Mouse (Mus musculus) forebrain, embryonic 11.5 days (tissue): ENCODE results near the gene Hormad1. TPM values are rescaled to one million over a fixed set of nuclear protein-coding genes. Genes with fewer than 3 reads are reported as not detected.
A peak's percentile ranks its signal among the peaks of the same experiment; 100 is the strongest.
"Not testable (repeated sequence)": the region's sequence is repeated elsewhere in the genome, so short reads cannot be mapped to it uniquely, and the experiment has no call there.

Source experiments
- ATAC-seq: fragments of 200-750 bp; cut with Nextera tagmentation; replicated peaks from 2 replicates; pipeline ENCODE4 v1.8.0; 2017; ENCODE audit warnings: moderate TSS enrichment; ENCODE audit not compliant: low FRiP score
- DNase-seq: peaks from one replicate; pipeline ENCODE4 v3.0.0-alpha.2; 2017; ENCODE audit warnings: low spot score
- H3K27ac ChIP-seq: fragments of 300-500 bp; sonication (generic); 2 replicates; pipeline ENCODE4 v1.5.1; 2014; ENCODE audit warnings: low read depth, low read length
- H3K27me3 ChIP-seq: fragments of 300-500 bp; sonication (generic); 2 replicates; pipeline ENCODE4 v1.6.1; 2014; ENCODE audit warnings: mild to moderate bottlenecking, low read length, mixed read lengths; ENCODE audit not compliant: control insufficient read depth, insufficient read depth
- H3K36me3 ChIP-seq: fragments of 300-500 bp; sonication (generic); 2 replicates; pipeline ENCODE4 v1.6.1; 2014; ENCODE audit warnings: mild to moderate bottlenecking, low read length, moderate library complexity, mixed read lengths; ENCODE audit not compliant: control insufficient read depth, insufficient read depth
- H3K4me1 ChIP-seq: fragments of 300-500 bp; sonication (generic); replicated peaks from 2 replicates; pipeline ENCODE4 v1.6.1; 2014; ENCODE audit warnings: low read length, mixed read lengths; ENCODE audit not compliant: control insufficient read depth, insufficient read depth
- H3K4me2 ChIP-seq: fragments of 300-500 bp; sonication (generic); 2 replicates; pipeline ENCODE4 v1.6.1; 2014; ENCODE audit warnings: low read depth, mild to moderate bottlenecking, low read length, moderate library complexity, mixed read lengths; ENCODE audit not compliant: severe bottlenecking
- H3K4me3 ChIP-seq: fragments of 300-500 bp; sonication (generic); 2 replicates; pipeline ENCODE4 v1.5.1; 2014; ENCODE audit warnings: low read depth, low read length
- H3K9ac ChIP-seq: fragments of 300-500 bp; sonication (generic); 2 replicates; pipeline ENCODE4 v1.6.1; 2014; ENCODE audit warnings: low read length
- H3K9me3 ChIP-seq: fragments of 300-500 bp; sonication (generic); 2 replicates; pipeline ENCODE4 v1.6.1; 2016; ENCODE audit warnings: low read length, mixed read lengths; ENCODE audit not compliant: control insufficient read depth
- WGBS: fragments of 180-500 bp; shearing (Covaris S2); extraction: QIAGEN DNeasy Blood & Tissue Kit; methylation state at CpG from one replicate; pipeline ENCODE4 v1.1.7; 2014; 5-methylcytosine and 5-hydroxymethylcytosine counted together
- polyA plus RNA-seq: library from polyadenylated mRNA; unstranded; fragments of >200 nt; fragmentation: Nextera tagmentation; extraction: Ambion mirVana; gene quantifications from 2 replicates; pipeline ENCODE4 v1.2.1, GENCODE M21; 2014

Hormad1 gene
- polyA plus RNA-seq, 1 experiment from 2014 or later: not detected

GRCm38 (mm10) chr3:95623551-95623950 lies 64.1 kb downstream of the Hormad1 start:
- 51% methylated on average over 2 of the region's 2 CpGs for WGBS
- no peak overlapping the region for H3K9ac ChIP-seq
- no peak for DNase-seq
- H3K4me1 ChIP-seq: peaks cover 5% of the 10 kb centered on the region; the same call in 1 of the 2 replicates
- H3K27me3 ChIP-seq: no peaks in the 10 kb centered on the region
- no peak overlapping the region for H3K27ac ChIP-seq
- H3K4me3 ChIP-seq: no peak overlapping the region
- no peaks in the 10 kb centered on the region for H3K9me3 ChIP-seq
- no peak for ATAC-seq
- H3K4me2 ChIP-seq: no peak overlapping the region
- peaks cover 5% of the 10 kb centered on the region; the same call in 1 of the 2 replicates for H3K36me3 ChIP-seq

DNA sequence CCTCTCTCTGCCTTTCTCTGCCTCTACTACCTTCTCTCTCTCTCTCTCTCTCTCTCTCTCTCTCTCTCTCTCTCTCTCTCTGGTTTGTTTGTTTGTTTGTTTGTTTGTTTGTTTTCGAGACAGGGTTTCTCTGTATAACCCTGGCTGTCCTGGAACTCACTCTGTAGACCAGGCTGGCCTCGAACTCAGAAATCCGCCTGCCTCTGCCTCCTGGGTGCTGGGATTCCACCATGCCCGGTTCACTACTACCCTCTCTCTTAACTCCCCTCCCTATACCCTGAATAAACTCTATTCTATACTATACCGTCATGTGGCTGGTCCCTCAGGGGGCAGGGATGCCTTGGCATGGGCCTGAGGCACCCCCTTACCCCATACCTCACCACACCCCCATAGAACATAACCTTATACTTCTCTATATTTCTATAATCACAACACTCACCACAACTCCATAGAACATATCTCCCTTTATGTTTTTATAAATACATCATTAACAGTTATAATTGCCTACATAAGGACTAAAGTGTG lies 64.6 kb downstream of the Hormad1 start:
- DNase-seq, H3K27me3 ChIP-seq, ATAC-seq, H3K4me1 ChIP-seq, H3K9me3 ChIP-seq, H3K36me3 ChIP-seq: not testable (repeated sequence)
- Histone ChIP-seq H3K4me2 (peak overlapping the region; percentile 57; the same call in 1 of the 2 replicates), H3K4me3 (peak overlapping the region; percentile 60), H3K27ac (peak overlapping the region; percentile 51; the same call in 1 of the 2 replicates), H3K9ac (peak overlapping the region; percentile 53; the same call in 1 of the 2 replicates)
- WGBS: 65% methylated on average over 5 of the region's 5 CpGs

DNA sequence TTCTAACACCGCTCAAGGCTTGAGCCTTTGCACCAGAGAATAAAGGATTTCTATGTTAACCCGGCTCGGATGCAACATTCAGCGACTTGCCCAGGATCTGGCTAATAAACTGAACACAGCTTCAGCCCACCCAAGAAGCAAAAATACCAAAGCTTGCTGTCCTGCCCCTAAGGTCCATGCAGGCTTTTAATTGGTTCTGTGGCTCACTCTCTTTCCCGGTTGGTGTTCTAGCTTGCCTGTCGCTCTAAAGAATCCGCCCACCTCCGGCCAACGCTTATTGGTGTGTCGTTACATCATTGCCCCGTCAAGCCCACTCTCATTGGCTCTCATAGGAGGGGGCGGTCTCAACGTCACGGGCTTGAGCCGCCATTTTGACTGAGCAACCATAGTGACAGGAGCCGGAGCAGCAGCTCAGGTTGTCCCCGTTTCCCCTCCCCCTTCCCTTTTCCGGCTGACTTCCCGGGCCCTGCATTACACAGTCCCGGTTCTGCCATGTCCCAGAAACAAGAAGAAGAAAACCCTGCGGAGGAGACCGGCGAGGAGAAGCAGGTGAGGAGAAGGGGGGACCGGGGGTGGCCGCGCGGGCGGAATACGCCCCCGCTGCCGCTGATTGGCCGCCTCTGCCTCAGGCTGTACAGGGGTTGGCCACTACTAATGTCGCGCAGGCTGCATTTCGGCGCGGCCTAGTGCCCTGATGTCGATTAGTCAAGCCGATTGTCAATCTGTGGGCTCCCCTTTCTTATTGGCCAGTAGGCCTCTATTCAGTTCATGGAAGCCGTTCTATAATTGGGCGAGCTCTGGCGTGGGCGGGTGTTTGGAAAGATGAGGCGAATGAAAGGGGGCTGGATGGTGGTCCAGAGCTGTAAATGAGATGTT lies 65.4 kb downstream of the Hormad1 start, which contains the start of gene Ensa:
TSS of gene Ensa (plus strand) at position 366 of the 876 bp plus-strand sequence.
- H3K9me3 ChIP-seq: no peaks in the 10 kb centered on the region
- H3K4me3 ChIP-seq: peak within 1 kb of the TSS; percentile 60
- H3K4me2 ChIP-seq: peak within 1 kb of the TSS; percentile 77
- H3K4me1 ChIP-seq: peaks cover 5% of the 10 kb centered on the region; the same call in 1 of the 2 replicates
- H3K27ac ChIP-seq: peak within 1 kb of the TSS; percentile 51
- WGBS: under 1% methylated on average over 44 of the region's 44 CpGs
- peak within 1 kb of the TSS; percentile 67 for H3K9ac ChIP-seq
- peaks cover 12% of the 10 kb centered on the region for H3K36me3 ChIP-seq
- ATAC-seq (peak; percentile 99), DNase-seq (peak; percentile 97)
- no peaks in the 10 kb centered on the region for H3K27me3 ChIP-seq

- H3K27ac ChIP-seq: no peak overlapping the region
- H3K9me3 ChIP-seq: no peaks in the 10 kb centered on the region
- peaks cover 13% of the 10 kb centered on the region for H3K36me3 ChIP-seq
- no peaks in the 10 kb centered on the region for H3K27me3 ChIP-seq
- ATAC-seq (no peak), DNase-seq (no peak)
- H3K4me2 ChIP-seq: no peak overlapping the region
- H3K9ac ChIP-seq: no peak overlapping the region
- 87% methylated on average over 5 of the region's 5 CpGs for WGBS
- H3K4me3 ChIP-seq: no peak overlapping the region
- peaks cover 5% of the 10 kb centered on the region; the same call in 1 of the 2 replicates for H3K4me1 ChIP-seq
These were observed 68.3 kb downstream of the Hormad1 start for GRCm38 (mm10) chr3:95627763-95628162.

DNA sequence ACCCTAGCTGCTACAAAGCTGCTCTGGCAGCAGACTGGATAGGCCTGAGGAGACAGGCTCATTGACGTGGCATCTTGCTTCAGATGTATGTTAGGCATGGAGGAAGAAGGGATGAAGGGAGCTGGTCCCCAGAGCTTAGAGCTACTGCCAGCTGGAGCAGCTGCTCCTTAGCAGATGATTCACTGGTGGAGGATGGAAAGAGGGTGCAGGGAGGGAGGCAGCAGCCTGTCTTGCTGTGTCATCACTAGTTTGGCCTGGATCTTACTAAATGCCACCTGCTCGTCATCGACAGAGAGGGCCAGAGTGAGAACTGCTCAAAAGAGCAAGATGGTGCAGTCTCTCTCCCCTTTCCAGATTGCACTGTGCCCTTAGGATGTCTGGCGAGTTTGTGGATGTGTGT lies 70.3 kb downstream of the Hormad1 start:
- ATAC-seq (no peak), DNase-seq (no peak)

DNA sequence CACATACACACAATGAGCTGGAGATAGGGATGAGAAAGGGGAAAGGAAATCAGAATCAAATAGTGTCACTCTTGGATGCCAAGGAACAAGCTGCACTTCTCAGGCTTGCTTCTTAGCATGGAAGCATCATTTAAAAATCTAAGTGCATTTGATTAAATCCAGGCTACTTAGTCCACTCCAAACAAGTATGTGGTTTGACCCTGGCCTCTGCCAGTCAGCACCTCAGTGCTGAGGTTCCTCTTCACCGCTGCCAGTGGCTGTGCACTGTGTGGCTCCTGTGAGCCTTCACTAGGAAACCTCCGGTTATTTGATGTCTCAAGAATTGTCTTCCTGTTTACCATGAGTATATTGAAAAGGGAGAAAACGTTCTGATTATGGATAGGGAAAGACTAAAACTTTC lies 71.4 kb downstream of the Hormad1 start:
- no peak for ATAC-seq
- no peak overlapping the region for H3K4me3 ChIP-seq
- H3K36me3 ChIP-seq: peaks cover 20% of the 10 kb centered on the region
- H3K9ac ChIP-seq: no peak overlapping the region
- no peak for DNase-seq
- H3K4me2 ChIP-seq: no peak overlapping the region
- H3K27ac ChIP-seq: no peak overlapping the region
- H3K9me3 ChIP-seq: no peaks in the 10 kb centered on the region
- H3K4me1 ChIP-seq: peaks cover 3% of the 10 kb centered on the region; the same call in 1 of the 2 replicates
- no peaks in the 10 kb centered on the region for H3K27me3 ChIP-seq
- whole genome bisulfite sequencing: 85% methylated on average over 3 of the region's 3 CpGs

More for the DNA sequence above, 70.3 kb downstream of the Hormad1 start:
- Histone ChIP-seq H3K4me1 (peaks cover 3% of the 10 kb centered on the region; the same call in 1 of the 2 replicates), H3K9ac (no peak overlapping the region), H3K27me3 (no peaks in the 10 kb centered on the region), H3K9me3 (no peaks in the 10 kb centered on the region), H3K36me3 (peaks cover 17% of the 10 kb centered on the region), H3K27ac (no peak overlapping the region), H3K4me3 (no peak overlapping the region), H3K4me2 (no peak overlapping the region)
- WGBS: 82% methylated on average over 4 of the region's 4 CpGs

DNA sequence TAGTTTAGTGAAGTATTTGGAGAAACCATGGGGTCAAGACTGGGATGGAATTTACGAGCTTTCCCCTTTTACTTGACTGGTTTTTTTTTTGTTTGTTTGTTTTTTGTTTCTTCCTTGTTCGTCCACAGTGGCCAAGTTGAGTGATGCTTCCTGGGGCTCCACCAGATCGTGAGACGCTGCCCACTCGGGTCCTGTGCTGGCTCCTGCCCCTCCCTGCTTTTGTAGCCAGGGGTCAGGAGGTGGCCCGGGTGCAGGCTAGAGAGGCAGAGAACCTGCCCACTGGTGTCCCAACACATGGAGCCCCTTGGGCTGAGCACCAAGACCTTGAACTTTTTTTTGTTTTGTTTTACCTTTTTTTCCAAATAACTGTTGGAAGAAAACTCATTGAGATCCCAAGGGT lies 71.8 kb downstream of the Hormad1 start:
- ATAC-seq (no peak), DNase-seq (no peak)
- Histone ChIP-seq H3K9ac (no peak overlapping the region), H3K4me2 (no peak overlapping the region), H3K4me3 (no peak overlapping the region), H3K27me3 (no peaks in the 10 kb centered on the region), H3K27ac (no peak overlapping the region), H3K9me3 (no peaks in the 10 kb centered on the region), H3K4me1 (no peaks in the 10 kb centered on the region), H3K36me3 (peaks cover 20% of the 10 kb centered on the region)
- 81% methylated on average over 6 of the region's 6 CpGs for WGBS

- DNase-seq (no peak), ATAC-seq (no peak)
- Histone ChIP-seq H3K27me3 (no peaks in the 10 kb centered on the region), H3K9me3 (no peaks in the 10 kb centered on the region), H3K4me1 (no peaks in the 10 kb centered on the region), H3K36me3 (peaks cover 15% of the 10 kb centered on the region), H3K4me3 (no peak overlapping the region), H3K27ac (no peak overlapping the region), H3K4me2 (no peak overlapping the region), H3K9ac (no peak overlapping the region)
- WGBS: 83% methylated on average over 12 of the region's 12 CpGs
These were observed 73.4 kb downstream of the Hormad1 start for GRCm38 (mm10) chr3:95632648-95633588.
